Mouse (Mus musculus): ENCODE measurements around the gene Prdm16. TPM values are rescaled to one million over a fixed set of nuclear protein-coding genes. Genes with fewer than 3 reads are reported as not detected.

Prdm16 gene
- total RNA-seq, 2 experiments from 2014 or later: 3.0 TPM; not detected in 1

- ATAC-seq (replicated peaks; ENCODE audit: low FRiP score, poor library complexity, severe bottlenecking): no peak
Measured at GRCm38 (mm10) chr4:154611167-154611566, 25.5 kb downstream of the Prdm16 start.

DNA sequence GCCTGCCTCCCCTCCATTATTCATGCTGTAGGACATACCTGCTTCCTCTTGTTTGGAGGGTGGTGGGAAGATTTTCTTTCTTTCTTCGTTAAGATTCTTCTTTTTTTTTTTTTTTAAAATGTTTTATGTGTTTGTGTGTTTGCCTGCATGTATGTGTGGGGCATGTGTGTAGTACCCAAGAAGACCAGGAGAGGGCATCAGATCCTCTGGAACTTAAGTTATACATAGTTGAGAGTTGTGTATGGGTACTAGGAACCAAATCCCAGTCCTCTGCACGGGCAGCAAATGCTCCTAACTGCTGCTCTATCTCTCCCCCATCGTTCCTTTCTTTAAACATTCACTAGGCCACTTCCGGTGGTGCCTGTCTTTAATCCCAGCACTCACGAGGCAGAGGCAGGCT, 28.9 kb downstream of the Prdm16 start:
- ATAC-seq (replicated peaks; ENCODE audit: low FRiP score, poor library complexity, severe bottlenecking): no peak

DNA sequence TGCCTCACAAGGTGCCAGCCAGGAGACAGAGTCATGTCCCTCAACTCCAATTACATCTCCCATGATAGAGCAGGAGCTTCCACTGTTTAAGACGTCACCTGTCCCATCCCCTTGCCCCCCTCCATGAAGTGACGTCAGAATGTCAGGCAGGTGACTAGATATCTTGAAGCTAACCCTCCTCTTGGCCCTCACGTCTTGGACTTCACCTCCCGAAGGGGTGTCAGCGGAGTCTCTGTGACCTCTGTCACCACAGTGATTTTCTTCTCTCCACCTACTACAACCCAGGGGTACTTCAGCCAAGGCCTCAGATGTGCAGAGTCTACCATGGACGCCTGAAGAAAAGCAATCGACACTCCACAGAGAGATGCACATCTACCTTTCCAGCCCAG, 32.2 kb downstream of the Prdm16 start:
- no peak for ATAC-seq (replicated peaks; ENCODE audit: low FRiP score, poor library complexity, severe bottlenecking)

DNA sequence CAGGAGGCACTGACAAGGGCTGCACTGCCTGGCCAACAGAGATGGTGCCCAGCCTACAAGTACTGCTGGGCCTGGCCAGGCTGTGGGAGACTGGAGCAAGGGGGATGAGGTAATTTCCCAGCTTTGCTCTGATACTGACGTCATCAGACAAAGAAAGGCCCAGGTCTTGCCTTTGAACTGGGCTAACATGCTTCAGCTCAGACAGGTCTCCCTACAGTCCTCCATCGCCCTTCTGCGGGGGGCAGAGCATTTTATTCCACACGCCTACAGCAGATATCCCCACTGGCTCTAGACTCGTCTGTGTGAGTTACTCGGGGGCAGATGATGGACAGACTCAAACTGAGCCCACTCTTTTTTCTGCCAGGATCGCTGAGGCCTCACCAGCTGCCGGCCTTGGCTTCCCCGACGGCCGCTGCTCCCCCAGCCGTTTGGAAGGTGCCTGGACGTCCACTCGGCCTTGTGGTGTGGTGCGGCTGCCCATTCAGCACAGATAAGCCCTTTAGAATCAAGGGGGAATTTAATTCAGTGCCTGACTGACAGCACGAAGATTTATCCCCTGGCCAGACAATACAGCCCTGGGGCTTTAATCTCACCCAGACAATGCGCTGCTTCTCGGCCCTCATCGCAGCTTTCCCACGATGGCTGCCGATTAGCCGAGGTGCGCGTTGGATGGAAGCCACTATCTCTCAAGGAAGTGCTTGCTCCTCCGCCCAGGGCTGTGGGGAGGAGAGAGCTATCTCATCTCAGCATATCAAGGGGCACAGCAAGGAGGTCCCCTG, 32.8 kb downstream of the Prdm16 start:
- no peak for ATAC-seq (replicated peaks; ENCODE audit: low FRiP score, poor library complexity, severe bottlenecking)

- ATAC-seq (replicated peaks; ENCODE audit: low FRiP score, poor library complexity, severe bottlenecking): no peak
Measured at GRCm38 (mm10) chr4:154602409-154602808, 34.3 kb downstream of the Prdm16 start.

GRCm38 (mm10) chr4:154601006-154601405, 35.7 kb downstream of the Prdm16 start:
- no peak for ATAC-seq (replicated peaks; ENCODE audit: low FRiP score, poor library complexity, severe bottlenecking)

DNA sequence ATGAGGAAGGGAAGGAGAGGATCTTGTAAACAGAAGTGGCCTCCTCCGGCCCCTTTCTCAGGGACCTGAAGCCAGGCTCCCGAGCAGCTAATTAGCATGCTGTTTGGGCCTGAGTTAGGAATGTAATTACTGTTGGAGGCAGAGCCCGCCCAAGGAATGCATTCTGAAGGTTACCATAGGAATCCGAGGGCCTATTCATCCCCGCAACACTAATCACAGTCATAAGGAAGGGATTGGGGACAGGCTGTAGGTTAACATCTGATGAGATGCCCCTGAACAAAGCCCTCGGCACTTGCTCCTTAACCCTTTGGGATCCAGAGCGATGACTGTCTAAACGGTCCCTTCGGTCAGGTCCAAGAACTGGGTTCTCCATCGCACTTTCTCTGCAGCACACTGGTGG, 36.7 kb downstream of the Prdm16 start:
- no peak for ATAC-seq (replicated peaks; ENCODE audit: low FRiP score, poor library complexity, severe bottlenecking)

DNA sequence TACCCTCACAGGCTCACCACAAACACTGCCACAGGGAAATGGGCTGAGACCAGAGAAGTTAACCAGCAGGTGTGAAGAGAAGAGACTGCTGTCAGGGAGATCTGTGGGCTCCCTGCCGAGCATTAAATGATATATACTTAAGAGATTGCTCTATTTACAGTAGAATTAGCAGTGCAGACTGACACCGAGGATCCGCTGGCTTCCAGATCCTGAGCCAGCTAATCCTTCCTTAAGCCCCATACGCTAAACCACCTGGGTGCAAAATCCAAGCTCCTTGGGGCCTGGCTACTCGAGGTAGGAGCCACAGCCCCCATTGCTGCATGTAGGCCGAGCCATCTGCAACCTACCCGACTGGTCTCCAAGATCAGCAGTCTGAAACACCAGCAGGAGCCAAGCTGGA, 38.3 kb downstream of the Prdm16 start:
- ATAC-seq (replicated peaks; ENCODE audit: low FRiP score, poor library complexity, severe bottlenecking): no peak

- no peak for ATAC-seq (replicated peaks; ENCODE audit: low FRiP score, poor library complexity, severe bottlenecking)
Measured at GRCm38 (mm10) chr4:154596805-154597204, 39.9 kb downstream of the Prdm16 start.

- ATAC-seq (replicated peaks; ENCODE audit: low FRiP score, poor library complexity, severe bottlenecking): no peak
Measured at GRCm38 (mm10) chr4:154594761-154595556, 41.7 kb downstream of the Prdm16 start.

DNA sequence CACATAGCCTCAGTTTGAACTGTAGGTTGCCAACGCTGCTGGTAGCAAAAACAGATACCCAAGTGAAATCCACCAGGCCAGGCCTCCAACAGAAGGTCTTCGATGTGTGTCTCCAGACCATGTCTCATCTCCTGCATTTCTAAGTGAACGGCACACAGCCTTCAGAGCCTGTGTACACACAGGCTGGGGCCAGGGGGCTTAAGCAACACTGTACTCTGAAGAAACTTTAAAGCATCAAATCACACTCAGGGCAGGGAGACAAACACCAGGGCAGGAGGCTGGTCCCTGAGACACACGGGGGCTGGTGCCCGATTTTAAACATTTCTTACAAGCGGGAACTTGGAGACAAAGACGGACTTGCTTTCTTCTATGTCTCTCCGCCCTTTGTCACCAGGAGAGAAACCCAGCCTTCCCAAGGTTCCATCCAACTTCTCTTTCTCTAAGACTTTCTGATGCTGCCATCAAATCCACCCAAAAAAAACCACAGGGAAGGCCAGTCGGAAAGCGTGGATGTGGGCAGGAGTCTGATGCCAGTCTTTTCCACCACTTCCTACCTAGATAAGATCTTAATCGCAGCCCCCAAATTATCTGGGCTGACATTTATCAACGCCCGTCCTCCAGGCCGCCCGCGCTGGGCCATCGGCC, 42.4 kb downstream of the Prdm16 start:
- ATAC-seq (replicated peaks; ENCODE audit: low FRiP score, poor library complexity, severe bottlenecking): no peak

DNA sequence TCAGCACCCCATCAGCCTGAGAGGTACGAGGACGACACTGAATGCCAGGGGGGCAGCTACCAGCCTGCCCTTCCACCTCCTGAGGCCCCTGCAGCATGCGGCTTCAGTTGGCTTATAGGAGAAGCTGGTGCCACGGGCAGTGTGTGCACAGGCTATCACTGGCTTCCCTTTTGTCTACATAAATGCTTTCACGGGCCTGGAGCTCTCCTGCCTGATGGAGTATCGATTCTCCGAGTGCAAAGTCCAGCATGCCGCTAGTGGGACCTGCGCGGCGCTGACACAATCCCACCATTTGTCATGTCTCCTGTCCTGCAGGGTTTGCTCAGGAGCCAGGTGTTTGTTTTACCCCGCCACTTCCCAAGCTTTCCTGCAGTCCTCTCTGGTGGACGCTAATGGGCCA, 44.1 kb downstream of the Prdm16 start:
- no peak for ATAC-seq (replicated peaks; ENCODE audit: low FRiP score, poor library complexity, severe bottlenecking)

DNA sequence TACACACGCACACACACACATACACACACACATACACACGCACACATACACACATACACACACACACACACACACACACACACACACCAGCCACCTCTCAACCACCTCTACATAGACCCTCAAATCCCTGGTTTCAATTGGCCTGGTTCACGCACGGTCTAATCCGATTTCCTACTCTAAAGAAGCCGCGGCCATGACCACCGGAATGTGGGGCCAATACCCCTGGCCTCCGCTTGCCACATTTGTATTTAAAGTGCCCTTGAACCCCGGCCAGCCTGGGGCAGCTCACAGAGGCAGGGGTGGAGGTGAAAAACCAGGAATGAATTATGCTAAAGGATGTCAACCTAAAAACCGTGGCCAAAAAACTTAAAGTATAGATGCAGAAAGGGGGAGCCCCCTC, 45.8 kb downstream of the Prdm16 start:
- no peak for ATAC-seq (replicated peaks; ENCODE audit: low FRiP score, poor library complexity, severe bottlenecking)

- ATAC-seq (replicated peaks; ENCODE audit: low FRiP score, poor library complexity, severe bottlenecking): no peak
Measured at GRCm38 (mm10) chr4:154586334-154586733, 50.3 kb downstream of the Prdm16 start.

DNA sequence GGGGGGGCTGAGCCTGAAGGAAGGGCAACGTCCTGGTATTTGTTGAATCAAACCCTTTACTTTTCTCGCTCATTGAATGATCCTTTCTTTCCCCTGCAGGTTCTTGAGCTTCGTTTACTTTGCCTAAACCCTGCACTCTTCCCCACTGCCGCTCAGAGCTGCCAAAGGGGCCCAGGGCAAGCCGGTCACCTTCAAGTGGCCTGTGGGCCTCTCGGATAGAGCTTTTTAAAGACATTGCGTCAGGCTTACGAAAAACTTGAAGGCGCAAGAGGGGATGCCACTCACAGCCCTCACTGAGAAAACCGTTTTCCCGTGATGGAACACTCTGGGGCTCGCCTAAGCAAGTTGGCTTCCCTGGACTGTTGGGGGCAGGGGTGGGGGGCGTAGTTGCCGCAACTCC, 50.9 kb downstream of the Prdm16 start:
- ATAC-seq (replicated peaks; ENCODE audit: low FRiP score, poor library complexity, severe bottlenecking): no peak

DNA sequence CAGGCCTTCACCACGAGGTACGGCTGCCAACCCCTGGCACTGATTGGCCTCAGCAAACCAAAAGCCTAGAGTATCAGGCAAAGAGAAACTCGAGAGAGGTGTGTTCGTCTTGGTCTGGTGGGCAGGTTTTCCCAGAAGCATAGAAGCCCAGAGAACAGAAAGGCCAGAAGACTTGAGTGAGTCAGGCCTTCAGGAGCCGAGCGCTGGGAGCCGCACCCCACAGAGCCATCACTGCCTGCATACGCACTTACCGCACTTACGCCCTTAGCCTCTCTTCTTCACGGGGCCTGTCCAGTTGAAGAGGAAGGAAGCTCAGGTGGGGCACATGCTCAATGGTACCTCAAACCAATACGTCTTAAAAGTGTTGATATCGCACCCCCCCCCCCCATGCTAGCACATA, 53.0 kb downstream of the Prdm16 start:
- no peak for ATAC-seq (replicated peaks; ENCODE audit: low FRiP score, poor library complexity, severe bottlenecking)

- no peak for ATAC-seq (replicated peaks; ENCODE audit: low FRiP score, poor library complexity, severe bottlenecking)
Measured at GRCm38 (mm10) chr4:154582607-154583236, 54.0 kb downstream of the Prdm16 start.

DNA sequence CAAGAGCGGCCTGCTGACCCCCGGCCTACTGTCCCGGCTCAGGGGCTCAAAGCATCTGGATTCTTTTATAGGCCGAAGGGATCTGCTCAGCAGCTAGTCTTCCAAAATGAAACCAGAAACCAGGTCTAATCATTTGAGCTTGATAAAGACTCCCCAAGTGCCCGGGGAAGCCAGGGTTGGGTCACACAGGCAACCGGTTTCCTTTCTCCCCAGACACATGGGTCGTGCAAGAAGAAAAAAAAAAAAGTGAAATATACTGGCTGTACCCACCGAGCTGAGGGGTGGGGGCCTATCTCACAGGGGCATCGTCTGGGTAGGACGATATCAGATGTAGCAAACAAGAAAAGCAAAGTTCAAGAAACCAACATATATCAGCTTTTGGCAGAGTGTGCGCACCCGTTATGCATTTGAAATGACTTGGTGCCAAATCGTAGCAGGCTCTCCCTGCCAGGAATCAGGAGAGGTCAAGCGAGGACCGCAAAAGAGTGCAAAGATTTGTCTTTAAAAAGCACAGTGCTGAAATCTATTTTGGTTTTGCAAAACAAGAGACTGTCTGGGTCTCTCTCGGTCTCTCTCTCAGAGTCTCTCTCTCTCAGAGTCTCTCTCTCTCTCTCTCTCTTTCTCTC, 55.3 kb downstream of the Prdm16 start:
- no peak for ATAC-seq (replicated peaks; ENCODE audit: low FRiP score, poor library complexity, severe bottlenecking)

- no peak for ATAC-seq (replicated peaks; ENCODE audit: low FRiP score, poor library complexity, severe bottlenecking)
Measured at GRCm38 (mm10) chr4:154574208-154574875, 62.3 kb downstream of the Prdm16 start.
